Mouse (Mus musculus) ZHBTc4 (cell line): ENCODE results near the gene Hdac7.

Experiments used
- DNase-seq: peaks from one replicate; pipeline ENCODE4 v3.0.0-alpha.2; 2011; ENCODE audit warnings: low read depth, low spot score

The Hdac7 gene

GRCm38 (mm10) chr15:97767280-97768186 is 76.8 kb downstream of the Hdac7 start, which contains the start of gene Rapgef3:
TSS of gene Rapgef3 (minus strand) at chr15:97767972.
- DNase-seq: peak; percentile 88

DNA sequence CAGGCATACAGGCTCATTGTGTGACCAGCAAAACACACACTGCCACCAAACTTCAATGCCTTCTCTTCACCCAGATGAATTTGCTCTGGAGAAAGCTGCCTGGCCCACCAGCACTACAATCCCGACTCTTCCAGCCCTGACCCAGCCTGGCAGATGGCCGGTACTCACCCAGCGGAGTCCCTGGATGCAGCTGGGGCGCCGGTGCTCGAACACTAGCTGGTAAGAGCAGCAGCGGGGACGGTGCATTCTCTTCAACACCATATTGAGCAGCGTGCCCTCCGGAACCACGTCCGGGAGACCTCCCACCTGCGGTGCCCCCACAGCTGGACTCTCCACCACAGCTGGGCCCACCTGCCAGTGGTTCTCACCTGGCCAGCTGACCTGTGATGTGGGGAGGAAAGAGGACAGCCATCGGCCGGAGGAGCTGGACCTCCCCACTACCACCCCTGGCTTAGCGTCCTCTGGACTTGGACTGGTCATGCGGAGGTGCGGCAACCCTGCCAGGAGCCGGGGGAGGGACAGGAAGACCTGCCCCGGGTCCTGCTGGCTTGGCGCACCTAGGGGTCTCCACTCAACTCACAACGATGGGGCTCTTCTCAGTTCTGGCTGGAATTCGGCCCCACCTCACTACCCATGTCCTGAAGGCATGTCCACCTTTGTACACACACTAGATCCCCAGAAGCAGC is 77.6 kb downstream of the Hdac7 start:
- no peak for DNase-seq

DNA sequence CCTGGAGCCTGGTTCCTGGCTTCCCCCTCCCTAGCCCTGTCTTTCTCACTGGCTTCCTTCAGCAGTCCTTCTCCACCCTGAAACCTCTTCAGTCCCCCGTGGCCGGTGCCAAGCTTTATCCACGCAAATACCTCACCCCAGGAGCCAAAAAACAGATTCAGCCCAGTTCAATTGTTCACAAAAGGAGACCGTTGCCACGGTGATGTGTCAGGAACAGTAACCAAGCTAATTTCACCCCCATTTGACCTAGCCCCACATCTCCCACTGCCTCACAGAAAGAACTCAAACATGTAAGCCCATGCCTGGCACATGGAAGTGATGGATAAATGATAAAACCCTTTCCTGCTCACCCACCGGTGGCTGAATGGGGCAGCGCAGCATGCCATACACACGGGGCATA is 78.1 kb downstream of the Hdac7 start:
- DNase-seq: no peak

DNA sequence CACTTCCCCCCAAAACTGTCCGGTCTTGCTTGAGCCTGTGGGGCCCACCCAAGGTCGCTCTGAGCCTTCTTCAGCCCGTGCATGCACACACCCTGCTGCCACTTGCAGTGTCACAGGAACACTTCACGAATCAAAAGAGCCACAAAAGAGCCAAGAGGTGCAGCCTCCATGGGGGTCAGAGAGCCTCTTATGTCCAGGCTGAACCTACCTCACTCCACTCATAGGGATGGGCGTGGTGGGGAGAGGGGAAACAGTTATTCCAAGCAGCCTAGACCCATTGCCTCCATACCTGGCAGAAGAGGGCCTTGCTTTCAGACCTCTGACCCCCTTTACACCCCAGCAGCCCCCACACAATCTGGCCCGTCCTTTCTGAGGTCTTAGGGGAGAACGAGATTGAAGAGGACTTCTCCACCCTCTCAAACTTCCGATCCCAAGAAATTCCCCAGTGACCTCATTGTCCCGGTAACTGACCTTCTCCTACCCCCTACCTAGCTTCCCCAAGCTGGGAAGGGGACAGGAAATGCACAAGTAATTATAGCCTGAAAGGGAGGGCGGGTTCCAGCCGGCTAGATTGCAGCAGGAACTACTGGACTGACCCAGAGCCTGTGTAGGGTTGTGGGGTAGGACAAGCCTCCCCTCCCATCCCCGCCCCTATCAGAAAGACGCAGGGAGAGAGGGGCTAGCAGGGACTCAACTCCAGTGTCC is 79.1 kb downstream of the Hdac7 start:
- DNase-seq: peak; percentile 75

GRCm38 (mm10) chr15:97764532-97764931 is 79.8 kb downstream of the Hdac7 start:
- DNase-seq: no peak

DNA sequence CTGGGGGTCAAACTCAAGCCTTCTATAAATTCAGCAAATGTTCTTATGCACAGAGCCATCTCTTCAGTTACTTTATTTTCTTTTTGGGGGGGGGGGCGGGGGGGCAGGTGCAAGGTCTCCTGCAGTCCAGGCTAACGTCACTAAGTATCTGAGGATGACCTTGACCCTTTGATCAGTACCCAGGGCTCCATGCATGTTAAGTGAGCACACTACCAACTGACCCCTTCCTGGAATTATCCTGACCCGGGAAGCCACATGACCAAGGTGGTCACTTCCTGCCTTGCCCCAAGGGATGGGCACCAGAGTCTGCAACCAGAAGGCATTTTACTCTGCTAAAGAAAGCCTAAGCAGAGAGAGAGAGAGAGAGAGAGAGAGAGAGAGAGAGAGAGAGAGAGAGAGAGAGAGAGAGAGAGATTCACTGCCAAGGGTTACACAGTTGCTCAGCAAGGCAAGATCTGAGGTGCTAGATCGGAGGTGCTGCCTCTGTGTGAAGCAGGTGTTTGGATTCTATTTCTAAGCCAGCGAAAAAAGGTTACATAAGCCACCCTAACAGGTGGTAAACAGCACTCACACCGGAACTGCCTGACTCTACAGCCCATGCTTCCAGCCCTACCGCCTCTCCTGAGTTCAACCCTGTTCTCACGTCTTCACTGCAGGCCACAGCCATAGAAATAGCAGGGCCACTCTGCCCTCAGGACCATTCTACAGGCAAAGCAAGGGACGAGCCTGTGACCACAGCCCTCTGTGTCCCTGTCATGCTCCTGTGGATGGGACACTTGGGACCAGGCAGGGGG is 80.8 kb downstream of the Hdac7 start:
- DNase-seq: no peak

GRCm38 (mm10) chr15:97762733-97763132 is 81.6 kb downstream of the Hdac7 start:
- peak; percentile 66 for DNase-seq

- DNase-seq: peak; percentile 59
These were observed 82.9 kb downstream of the Hdac7 start for GRCm38 (mm10) chr15:97761438-97761837.

DNA sequence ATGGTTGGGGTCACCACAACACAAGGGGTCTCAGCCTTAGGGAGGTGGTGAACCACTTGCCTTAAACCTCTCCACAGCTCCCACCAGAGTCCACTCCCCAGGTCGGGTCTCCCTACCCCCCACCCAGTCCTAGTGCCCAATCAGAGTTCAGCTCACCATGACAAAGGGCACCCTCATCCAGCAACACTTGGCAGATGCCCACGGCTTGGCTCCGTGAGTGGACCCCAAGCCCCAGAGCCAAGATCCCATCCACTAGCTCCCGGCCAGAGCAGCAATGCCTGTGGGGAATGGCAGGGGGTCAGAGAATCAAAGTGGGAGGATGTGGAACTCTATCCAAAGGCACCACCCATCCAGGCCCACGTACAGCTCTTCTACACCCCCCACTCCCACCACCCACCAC is 83.3 kb downstream of the Hdac7 start:
- DNase-seq: no peak

DNA sequence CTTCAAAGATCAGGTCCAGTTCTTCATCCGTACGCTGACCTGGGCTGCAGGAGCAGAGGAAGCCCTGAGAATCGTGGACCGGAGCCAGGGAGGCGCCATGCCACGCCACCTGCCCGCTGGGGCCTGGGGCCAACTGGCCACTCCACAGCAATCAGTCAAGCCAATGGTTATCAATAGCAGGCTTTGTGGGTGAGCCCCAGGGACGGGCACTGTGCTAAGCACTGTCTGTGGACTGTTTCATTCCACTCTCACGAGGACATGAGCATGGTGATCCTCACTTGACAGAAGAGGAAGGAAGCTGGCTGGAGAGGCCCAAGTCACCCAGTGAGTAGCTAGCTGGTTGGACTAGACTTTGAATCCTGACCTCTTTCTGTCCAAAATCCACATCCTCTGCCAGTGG is 84.3 kb downstream of the Hdac7 start:
- no peak for DNase-seq

GRCm38 (mm10) chr15:97755361-97755760 is 88.9 kb downstream of the Hdac7 start:
- no peak for DNase-seq

- no peak for DNase-seq
These were observed 89.8 kb downstream of the Hdac7 start for GRCm38 (mm10) chr15:97754476-97754875.

- no peak for DNase-seq
These were observed 91.8 kb downstream of the Hdac7 start for GRCm38 (mm10) chr15:97752491-97752890.

DNA sequence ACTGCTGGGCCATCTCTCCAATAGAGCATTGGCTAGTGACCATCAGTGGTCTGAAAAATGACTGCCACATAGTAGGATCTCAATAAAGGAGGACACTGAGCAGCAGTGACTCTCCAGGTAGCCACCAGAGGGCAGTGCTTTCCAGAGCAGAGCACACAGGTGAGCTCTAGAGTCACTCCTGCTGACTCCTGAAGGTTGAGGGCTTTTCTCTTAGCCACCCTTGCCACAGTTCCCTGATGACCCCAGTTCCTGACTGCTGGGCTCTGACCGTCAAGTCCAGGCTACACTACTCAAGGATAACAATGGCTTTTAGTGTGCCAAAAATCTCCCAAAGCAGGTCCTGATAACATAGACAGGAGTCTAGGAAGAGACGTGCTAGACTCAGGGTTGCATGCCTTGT is 92.6 kb downstream of the Hdac7 start:
- peak; percentile 64 for DNase-seq

GRCm38 (mm10) chr15:97750697-97751096 is 93.6 kb downstream of the Hdac7 start:
- DNase-seq: peak; percentile 36

DNA sequence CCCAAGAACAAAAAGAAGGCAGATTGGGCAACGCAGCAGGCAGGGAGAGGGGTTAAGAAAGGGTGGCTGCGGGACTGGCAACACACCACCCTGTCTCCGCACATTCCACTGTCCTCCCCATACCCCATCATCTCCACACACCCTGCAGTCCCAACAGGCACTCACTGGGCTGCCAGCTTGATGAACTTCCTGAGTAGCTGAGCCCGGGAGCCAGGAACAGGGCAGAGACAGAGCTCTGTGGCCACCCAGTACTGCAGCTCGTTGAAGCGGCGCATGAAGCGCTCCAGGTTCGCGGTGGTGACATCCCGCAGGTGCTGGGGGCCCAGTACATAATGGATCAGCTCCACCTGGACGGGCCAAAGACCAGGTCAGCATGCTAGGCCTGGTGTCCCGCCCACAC is 94.5 kb downstream of the Hdac7 start:
- no peak for DNase-seq

- DNase-seq: no peak
These were observed 94.9 kb downstream of the Hdac7 start for GRCm38 (mm10) chr15:97749397-97749796.

DNA sequence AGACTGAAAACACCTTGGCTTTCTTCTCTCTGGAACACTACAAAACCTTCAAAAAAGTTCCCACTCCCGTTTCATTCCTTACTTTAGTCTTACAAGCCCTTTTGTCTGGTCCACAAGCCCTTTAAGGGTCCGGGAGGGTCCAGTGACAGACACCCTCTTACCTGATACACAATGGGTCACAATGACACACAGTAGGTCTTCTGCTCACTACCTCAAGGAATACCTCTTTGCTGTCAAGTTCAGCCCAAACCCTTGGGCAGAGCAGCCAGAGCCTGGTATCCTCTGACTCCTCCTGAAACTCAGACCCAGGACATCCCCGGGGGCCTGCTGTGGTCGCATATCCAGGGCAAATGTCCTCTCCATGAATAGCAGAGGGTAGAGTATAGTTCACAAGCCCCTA is 95.3 kb downstream of the Hdac7 start:
- DNase-seq: no peak

GRCm38 (mm10) chr15:97748309-97748708 is 96.0 kb downstream of the Hdac7 start:
- no peak for DNase-seq

DNA sequence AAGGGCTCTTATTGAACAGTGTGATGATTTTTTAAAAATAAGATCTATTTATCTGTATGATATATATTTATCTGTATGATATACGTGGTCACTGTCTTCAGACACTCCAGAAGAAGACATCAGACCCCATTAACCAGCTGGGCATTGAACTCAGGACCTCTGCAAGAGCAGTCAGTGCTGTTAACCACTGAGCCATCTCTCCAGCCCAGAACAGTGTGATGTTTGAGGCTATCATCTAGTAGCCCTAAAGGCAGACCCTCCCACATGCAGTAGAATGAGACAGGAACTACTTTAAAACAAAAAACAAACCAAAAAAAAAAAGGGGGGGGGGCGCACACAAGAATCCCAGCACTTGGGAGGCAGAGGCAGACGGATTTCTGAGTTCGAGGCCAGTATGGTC is 96.8 kb downstream of the Hdac7 start:
- DNase-seq: no peak

GRCm38 (mm10) chr15:97746748-97747147 is 97.6 kb downstream of the Hdac7 start:
- DNase-seq: no peak
